Mouse (Mus musculus) olfactory bulb, adult 2 months (tissue): ENCODE data around the gene Cops3. TPM values are rescaled to one million over a fixed set of nuclear protein-coding genes. Genes with fewer than 3 reads are reported as not detected.
A peak's percentile ranks its signal among the peaks of the same experiment; 100 is the strongest.
"Not testable (repeated sequence)": the region's sequence is repeated elsewhere in the genome, so short reads cannot be mapped to it uniquely, and the experiment has no call there.

Experiments
- H3K27ac ChIP-seq: fragments of 200-500 bp; 2 replicates; pipeline ENCODE4 v1.5.1; 2012; ENCODE audit warnings: low read depth, low read length; ENCODE audit not compliant: insufficient read depth
- H3K4me1 ChIP-seq: fragments of 200-500 bp; 2 replicates; pipeline ENCODE4 v1.6.1; 2012; ENCODE audit warnings: low read length; ENCODE audit not compliant: control insufficient read depth, insufficient read depth
- H3K4me3 ChIP-seq: fragments of 200-500 bp; 2 replicates; pipeline ENCODE4 v1.5.1; 2012; ENCODE audit warnings: mild to moderate bottlenecking, low read depth, low read length, moderate library complexity; ENCODE audit not compliant: insufficient read depth
- CTCF ChIP-seq: fragments of 200-500 bp; IDR thresholded peaks from 2 replicates; pipeline ENCODE4 v1.5.1; 2012; ENCODE audit warnings: low read depth, mild to moderate bottlenecking, low read length, moderate library complexity; ENCODE audit not compliant: insufficient read depth
- POLR2A ChIP-seq: fragments of 200-500 bp; IDR thresholded peaks from 2 replicates; pipeline ENCODE4 v1.6.1; 2012; ENCODE audit warnings: mild to moderate bottlenecking, low read depth, low read length, moderate library complexity; ENCODE audit not compliant: insufficient read depth
- WGBS: fragments of 180-500 bp; shearing (Covaris S2); methylation state at CpG from one replicate; pipeline ENCODE4 v1.1.7; 2018; 5-methylcytosine and 5-hydroxymethylcytosine counted together
- polyA plus RNA-seq: library from polyadenylated mRNA; stranded (reverse); fragments of >200 nt; gene quantifications from 2 replicates; pipeline ENCODE4 v1.2.4, GENCODE M21; 2012; ENCODE audit warnings: low replicate concordance; ENCODE audit not compliant: missing spikeins, insufficient read depth, insufficient read length

The Cops3 gene
- polyA plus RNA-seq, 1 experiment = not detected

DNA sequence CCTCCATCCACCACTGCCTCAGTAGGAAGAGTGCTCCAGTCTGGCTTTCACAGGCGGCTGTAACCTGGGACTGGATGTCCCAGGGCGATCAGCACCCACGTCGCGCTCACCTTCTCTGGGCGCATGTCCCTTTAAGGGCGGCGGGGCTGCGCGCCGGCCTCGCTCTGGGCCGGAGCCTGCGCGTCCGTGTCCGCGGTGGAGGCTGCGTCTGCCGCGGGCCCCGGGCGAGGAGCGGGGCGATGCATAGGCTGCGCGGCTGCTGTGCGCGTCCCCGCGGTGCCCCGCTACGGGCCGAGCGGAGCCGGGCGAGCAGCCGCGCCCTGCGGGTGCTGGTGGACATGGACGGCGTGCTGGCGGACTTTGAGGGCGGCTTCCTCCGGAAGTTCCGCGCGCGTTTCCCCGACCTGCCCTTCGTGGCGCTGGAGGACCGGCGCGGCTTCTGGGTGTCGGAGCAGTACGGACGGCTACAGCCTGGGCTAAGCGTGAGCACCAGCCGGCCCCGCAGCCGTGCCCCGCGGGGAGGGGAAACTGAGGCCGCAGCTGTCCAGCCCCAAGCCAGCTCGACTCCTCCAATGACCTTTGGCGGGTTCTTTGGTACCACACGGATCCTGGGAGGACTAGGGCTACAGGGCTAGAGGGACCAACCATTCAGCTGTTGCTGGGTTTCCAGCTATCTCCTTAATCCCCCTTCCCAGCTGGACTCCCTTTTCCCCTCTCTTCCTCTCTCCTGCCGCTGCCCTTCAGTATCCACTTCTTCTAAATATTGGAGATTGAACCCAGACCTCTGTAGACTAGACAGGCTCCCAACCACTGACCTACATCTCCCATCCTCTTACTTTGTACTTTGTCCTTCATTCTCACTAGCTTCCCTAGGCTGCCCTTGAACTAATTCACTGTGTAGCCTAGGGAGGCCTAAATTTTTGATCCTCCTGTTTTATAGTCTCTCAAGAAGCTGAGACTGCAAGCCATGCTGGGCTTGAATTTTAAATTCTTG, 8.6 kb upstream of the Cops3 start:
- H3K27ac ChIP-seq = peak overlapping the region; percentile 65
- TF ChIP-seq POLR2A (peak; percentile 93), CTCF (no peak)
- H3K4me3 ChIP-seq = peak overlapping the region; percentile 89
- H3K4me1 ChIP-seq = peaks cover 17% of the 10 kb centered on the region
- WGBS = under 1% methylated on average over 69 of the region's 69 CpGs

DNA sequence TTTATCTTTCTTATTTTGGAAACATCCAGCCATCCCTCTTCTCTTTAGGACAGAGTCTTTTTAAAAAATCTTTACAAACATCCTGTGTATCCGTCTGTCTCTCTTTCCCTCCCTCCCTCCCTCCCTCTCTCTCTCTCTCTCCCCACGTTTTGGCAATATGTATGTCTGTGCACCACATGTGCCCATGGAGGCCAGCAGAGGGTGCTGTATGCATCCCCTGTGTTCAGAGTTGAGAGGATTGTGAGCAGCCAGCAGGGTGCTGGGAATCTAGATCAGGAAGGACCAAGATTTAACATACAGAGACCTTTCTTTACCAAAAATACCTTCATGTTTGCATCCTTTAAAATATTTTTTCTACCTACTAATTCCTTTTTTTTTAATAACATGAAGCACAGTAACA, 7.5 kb upstream of the Cops3 start:
- Histone ChIP-seq H3K4me3 (no peak overlapping the region), H3K4me1 (peaks cover 11% of the 10 kb centered on the region), H3K27ac (no peak overlapping the region)
- WGBS = 3% methylated on average over 2 of the region's 2 CpGs
- no peak for TF ChIP-seq POLR2A
- no peak for TF ChIP-seq CTCF

DNA sequence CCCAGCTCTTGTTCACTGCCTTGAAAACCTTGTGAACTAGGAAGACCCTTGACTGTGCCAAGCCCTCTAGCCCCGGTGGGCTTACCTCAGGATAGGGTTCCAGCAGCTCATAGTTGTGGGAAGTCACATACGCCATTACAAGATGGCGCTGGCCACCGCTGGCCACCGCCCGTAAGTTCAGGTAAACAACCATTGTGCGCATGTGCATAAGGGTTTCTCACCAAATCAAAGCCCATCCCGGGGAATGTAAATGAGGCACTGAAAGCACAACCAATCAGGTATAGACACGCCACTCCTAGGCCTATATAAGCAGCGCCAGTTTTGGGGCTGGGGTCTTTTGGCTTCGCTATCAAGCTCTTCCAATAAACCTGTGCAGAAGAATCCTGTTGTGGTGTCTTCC, 6.7 kb upstream of the Cops3 start:
- TF ChIP-seq CTCF (no peak), POLR2A (no peak)
- no peak overlapping the region for H3K4me3 ChIP-seq
- peaks cover 11% of the 10 kb centered on the region for H3K4me1 ChIP-seq
- 96% methylated on average over 11 of the region's 11 CpGs for WGBS
- H3K27ac ChIP-seq = no peak overlapping the region

DNA sequence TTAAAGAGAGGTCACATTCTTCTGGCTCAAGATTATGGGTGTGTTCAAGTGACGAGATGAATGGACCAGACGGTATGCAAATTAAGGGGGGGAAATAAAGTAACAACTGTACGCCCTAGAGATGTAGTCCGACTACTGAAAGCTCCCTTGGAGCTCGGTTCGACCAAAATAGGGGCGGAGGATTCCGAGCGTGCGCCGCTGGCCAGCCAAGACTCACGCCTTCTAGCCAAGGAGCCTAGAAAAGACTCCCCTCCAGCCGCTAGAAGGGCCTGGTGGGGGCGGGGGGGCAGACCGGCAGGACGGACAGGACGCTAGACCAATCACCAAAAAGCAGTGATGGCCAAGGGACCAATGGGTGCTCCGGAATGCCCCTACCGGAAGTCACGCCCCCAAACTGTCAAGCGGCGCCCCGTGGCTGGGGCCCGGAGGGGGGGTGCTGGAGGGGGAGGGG, 605 bp downstream of the Cops3 start, which contains the start of gene Nt5m:
Gene Nt5m, plus strand, starts transcription at position 440 of the 451 bp plus-strand sequence.
- peak within 1 kb of the TSS; percentile 83 for H3K4me3 ChIP-seq
- H3K4me1 ChIP-seq = no peaks in the 10 kb centered on the region
- peak within 1 kb of the TSS; percentile 89 for H3K27ac ChIP-seq
- TF ChIP-seq CTCF (no peak), POLR2A (peak; percentile 28; the same call in 1 of the 2 replicates)
- 1% methylated on average over 24 of the region's 24 CpGs for WGBS

DNA sequence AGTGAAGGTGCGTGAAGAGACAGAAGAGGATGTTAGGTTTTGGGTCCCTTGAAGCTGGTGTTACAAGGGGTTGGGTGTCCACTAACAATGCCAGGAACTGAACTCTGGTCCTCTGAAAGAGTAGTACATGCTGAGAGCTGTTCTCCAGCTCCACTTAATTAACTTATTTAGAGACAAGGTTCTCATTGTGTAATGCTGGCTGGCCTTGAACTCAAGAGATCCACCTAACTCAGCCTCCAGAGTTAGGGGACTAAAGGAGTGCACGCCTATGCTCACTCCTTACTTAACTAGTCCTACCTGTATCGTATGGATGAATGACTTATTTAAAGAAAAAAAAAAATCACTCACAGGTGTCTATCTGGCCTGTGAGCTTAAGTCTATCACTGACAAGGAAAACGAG, 1.2 kb downstream of the Cops3 start:
- TF ChIP-seq POLR2A (no peak), CTCF (no peak)
- H3K27ac ChIP-seq = no peak overlapping the region
- 42% methylated on average over 4 of the region's 4 CpGs for WGBS
- no peaks in the 10 kb centered on the region for H3K4me1 ChIP-seq
- H3K4me3 ChIP-seq = no peak overlapping the region

DNA sequence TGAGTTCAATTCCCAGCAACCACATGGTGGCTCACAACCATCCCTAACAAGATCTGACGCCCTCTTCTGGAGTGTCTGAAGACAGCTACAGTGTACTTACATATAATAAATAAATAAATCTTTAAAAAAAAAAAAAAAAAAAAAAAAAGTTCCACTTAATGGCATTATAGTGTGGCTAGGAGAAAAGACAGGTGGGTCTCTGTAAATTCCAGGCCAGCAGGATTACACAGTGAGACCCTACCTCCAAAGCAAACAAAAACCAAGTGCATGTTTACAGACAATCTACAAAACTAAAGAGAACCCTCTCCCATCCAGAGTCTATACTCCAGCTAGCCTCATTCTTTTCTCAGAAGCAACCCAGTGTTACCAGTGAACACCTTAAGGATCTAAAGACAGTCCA, 1.8 kb downstream of the Cops3 start:
- not testable (repeated sequence) for H3K4me1 ChIP-seq, H3K4me3 ChIP-seq, H3K27ac ChIP-seq
- WGBS = no CpG with 5 or more reads among the region's 1 CpGs

DNA sequence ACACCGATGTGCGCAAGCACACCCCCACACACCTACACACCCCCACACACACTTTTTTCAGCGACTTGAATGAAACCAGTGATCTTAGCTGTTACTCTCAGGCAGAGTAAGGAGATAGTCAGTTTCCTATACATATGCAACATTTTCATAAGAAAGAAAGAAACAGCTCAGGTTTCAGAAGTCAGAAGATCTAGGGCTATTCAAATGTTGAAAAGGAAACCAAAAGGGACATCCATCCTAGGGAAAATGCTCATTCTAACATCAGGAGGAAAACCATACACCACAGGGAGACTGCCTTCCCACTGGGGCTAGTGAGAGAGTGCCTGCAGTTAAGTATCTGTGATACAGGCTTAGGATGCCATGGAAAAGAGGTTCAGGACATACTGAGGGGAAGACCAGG, 18.0 kb downstream of the Cops3 start:
- H3K4me3 ChIP-seq = no peak overlapping the region
- no peak for TF ChIP-seq CTCF
- no peak for TF ChIP-seq POLR2A
- H3K4me1 ChIP-seq = no peaks in the 10 kb centered on the region
- H3K27ac ChIP-seq = no peak overlapping the region
- WGBS = 72% methylated on average over 3 of the region's 3 CpGs

DNA sequence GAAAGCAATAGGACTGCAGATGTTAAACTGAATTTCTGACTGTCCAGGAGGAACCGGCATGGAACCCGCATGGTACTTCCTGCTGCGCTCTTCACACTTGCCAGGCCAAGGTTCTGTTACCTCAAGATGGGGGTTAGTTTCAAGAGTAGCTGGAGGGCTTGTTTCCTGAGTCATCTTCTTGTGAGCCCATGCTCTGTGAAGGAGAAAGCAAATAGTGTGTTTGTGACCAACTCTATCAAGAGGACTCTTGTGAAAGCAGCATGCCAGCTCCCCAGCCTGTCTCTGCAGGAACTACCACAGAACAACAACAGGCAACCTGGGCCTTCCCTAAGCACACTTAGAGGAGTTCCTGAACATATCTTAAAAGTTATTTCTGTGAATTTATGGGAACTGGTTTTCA, 21.7 kb downstream of the Cops3 start:
- no peak overlapping the region for H3K4me3 ChIP-seq
- 90% methylated on average over 3 of the region's 3 CpGs for WGBS
- H3K4me1 ChIP-seq = no peaks in the 10 kb centered on the region
- TF ChIP-seq CTCF (no peak), POLR2A (no peak)
- no peak overlapping the region for H3K27ac ChIP-seq

DNA sequence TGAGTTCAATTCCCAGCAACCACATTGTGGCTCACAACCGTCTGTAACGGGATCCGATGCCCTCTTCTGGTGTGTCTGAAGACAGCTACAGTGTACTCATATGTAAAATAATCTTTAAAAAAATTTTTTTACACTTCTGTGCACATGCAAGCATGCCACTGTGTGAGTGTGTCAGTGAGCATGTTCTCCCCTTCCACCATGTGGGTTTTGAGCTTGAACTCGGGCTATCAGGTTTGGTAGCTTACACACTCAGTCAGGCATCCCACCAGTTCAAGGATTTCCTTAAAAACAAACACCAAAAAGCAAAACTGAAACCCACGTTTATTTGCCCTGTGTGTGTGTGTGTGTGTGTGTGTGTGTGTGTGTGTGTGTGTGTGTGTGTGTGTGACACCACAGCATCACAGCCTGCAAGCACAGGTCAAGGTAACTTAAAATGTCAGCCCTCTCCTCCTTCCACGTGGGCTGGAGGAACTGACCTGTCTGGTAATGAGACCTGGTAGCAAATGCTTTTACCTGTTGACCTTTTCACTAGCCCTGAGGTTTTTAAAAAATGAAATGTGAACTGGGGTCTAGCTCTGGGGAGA, 24.1 kb downstream of the Cops3 start:
- H3K27ac ChIP-seq = no peak overlapping the region
- WGBS = 88% methylated on average over 6 of the region's 6 CpGs
- no peak for TF ChIP-seq CTCF
- no peak for TF ChIP-seq POLR2A
- peaks cover 7% of the 10 kb centered on the region for H3K4me1 ChIP-seq
- no peak overlapping the region for H3K4me3 ChIP-seq
